Mouse (Mus musculus) small intestine, adult 2 months (tissue): ENCODE results near the gene Gm37240.

Experiments
- CTCF ChIP-seq: fragments of 200-500 bp; IDR thresholded peaks from 2 replicates; pipeline ENCODE4 v1.5.1; 2012; ENCODE audit warnings: low read depth, mild to moderate bottlenecking, control low read depth, inconsistent platforms, low read length, moderate library complexity, mixed read lengths; ENCODE audit not compliant: insufficient replicate concordance, insufficient read length; ENCODE audit errors: extremely low read depth
- POLR2A ChIP-seq: fragments of 200-500 bp; IDR thresholded peaks from 2 replicates; pipeline ENCODE4 v1.6.1; 2012; ENCODE audit warnings: low read depth, mild to moderate bottlenecking, control low read depth, inconsistent platforms, low read length, moderate library complexity

GRCm38 (mm10) chr3:85601841-85602305 lies 285.4 kb downstream of the Gm37240 start:
- no peak for TF ChIP-seq CTCF
- TF ChIP-seq POLR2A: no peak
